Mouse (Mus musculus): ENCODE measurements around the gene Dnaic2. TPM values are rescaled to one million over a fixed set of nuclear protein-coding genes. Genes with fewer than 3 reads are reported as not detected.

The Dnaic2 gene
- polyA plus RNA-seq, 1 experiment, result not detected

GRCm38 (mm10) chr11:114791891-114792411, 64.7 kb downstream of the Dnaic2 start:
- Histone ChIP-seq H3K4me1 (ENCODE audit: control insufficient read depth, insufficient read depth, low read length) (no peaks in the 10 kb centered on the region; the same call in 1 of the 2 replicates), H3K27ac (ENCODE audit: control insufficient read depth, insufficient read depth, low read depth, low read length, poor library complexity) (no peak overlapping the region; the same call in 1 of the 2 replicates), H3K4me3 (replicated peaks; ENCODE audit: control insufficient read depth, low read depth, low read length) (no peak overlapping the region)
- 2% methylated on average over 59 of the region's 59 CpGs for WGBS
- TF ChIP-seq POLR2A (IDR thresholded peaks at IDR 0.05; ENCODE audit: borderline replicate concordance, control insufficient read depth, low read depth, low read length) (no peak), CTCF (IDR thresholded peaks at IDR 0.05; ENCODE audit: control insufficient read depth, insufficient read depth, low read length) (no peak)

GRCm38 (mm10) chr11:114792931-114793494, 65.8 kb downstream of the Dnaic2 start:
- Histone ChIP-seq H3K4me3 (replicated peaks; ENCODE audit: control insufficient read depth, low read depth, low read length) (no peak overlapping the region), H3K27ac (ENCODE audit: control insufficient read depth, insufficient read depth, low read depth, low read length, poor library complexity) (no peak overlapping the region), H3K4me1 (ENCODE audit: control insufficient read depth, insufficient read depth, low read length) (peaks cover 2% of the 10 kb centered on the region)
- TF ChIP-seq POLR2A (IDR thresholded peaks at IDR 0.05; ENCODE audit: borderline replicate concordance, control insufficient read depth, low read depth, low read length) (no peak), CTCF (IDR thresholded peaks at IDR 0.05; ENCODE audit: control insufficient read depth, insufficient read depth, low read length) (no peak)
- WGBS, result 25% methylated on average over 5 of the region's 5 CpGs

GRCm38 (mm10) chr11:114793868-114794545, 66.8 kb downstream of the Dnaic2 start:
- whole genome bisulfite sequencing, result 64% methylated on average over 19 of the region's 19 CpGs
- TF ChIP-seq POLR2A (IDR thresholded peaks at IDR 0.05; ENCODE audit: borderline replicate concordance, control insufficient read depth, low read depth, low read length) (no peak), CTCF (IDR thresholded peaks at IDR 0.05; ENCODE audit: control insufficient read depth, insufficient read depth, low read length) (no peak)
- H3K4me3 ChIP-seq (replicated peaks; ENCODE audit: control insufficient read depth, low read depth, low read length), result no peak overlapping the region
- H3K4me1 ChIP-seq (ENCODE audit: control insufficient read depth, insufficient read depth, low read length), result peaks cover 2% of the 10 kb centered on the region
- H3K27ac ChIP-seq (ENCODE audit: control insufficient read depth, insufficient read depth, low read depth, low read length, poor library complexity), result no peak overlapping the region

- TF ChIP-seq CTCF (IDR thresholded peaks at IDR 0.05; ENCODE audit: control insufficient read depth, insufficient read depth, low read length), result no peak
- no peak for TF ChIP-seq POLR2A (IDR thresholded peaks at IDR 0.05; ENCODE audit: borderline replicate concordance, control insufficient read depth, low read depth, low read length)
- WGBS, result 74% methylated on average over 4 of the region's 4 CpGs
- Histone ChIP-seq H3K27ac (ENCODE audit: control insufficient read depth, insufficient read depth, low read depth, low read length, poor library complexity) (no peak overlapping the region), H3K4me3 (replicated peaks; ENCODE audit: control insufficient read depth, low read depth, low read length) (no peak overlapping the region), H3K4me1 (ENCODE audit: control insufficient read depth, insufficient read depth, low read length) (peaks cover 2% of the 10 kb centered on the region)
Observed at GRCm38 (mm10) chr11:114794691-114795090, 67.5 kb downstream of the Dnaic2 start.

GRCm38 (mm10) chr11:114795231-114795746, 68.1 kb downstream of the Dnaic2 start:
- WGBS, result under 1% methylated on average over 7 of the region's 7 CpGs
- Histone ChIP-seq H3K27ac (ENCODE audit: control insufficient read depth, insufficient read depth, low read depth, low read length, poor library complexity) (no peak overlapping the region), H3K4me3 (replicated peaks; ENCODE audit: control insufficient read depth, low read depth, low read length) (peak overlapping the region; percentile 27), H3K4me1 (ENCODE audit: control insufficient read depth, insufficient read depth, low read length) (peaks cover 2% of the 10 kb centered on the region)
- TF ChIP-seq POLR2A (IDR thresholded peaks at IDR 0.05; ENCODE audit: borderline replicate concordance, control insufficient read depth, low read depth, low read length) (no peak), CTCF (IDR thresholded peaks at IDR 0.05; ENCODE audit: control insufficient read depth, insufficient read depth, low read length) (peak; percentile 26; the same call in 1 of the 2 replicates)

- TF ChIP-seq POLR2A (IDR thresholded peaks at IDR 0.05; ENCODE audit: borderline replicate concordance, control insufficient read depth, low read depth, low read length), result no peak
- no peak for TF ChIP-seq CTCF (IDR thresholded peaks at IDR 0.05; ENCODE audit: control insufficient read depth, insufficient read depth, low read length)
- WGBS, result 34% methylated on average over 4 of the region's 4 CpGs
- Histone ChIP-seq H3K4me1 (ENCODE audit: control insufficient read depth, insufficient read depth, low read length) (peaks cover 2% of the 10 kb centered on the region), H3K4me3 (replicated peaks; ENCODE audit: control insufficient read depth, low read depth, low read length) (peak within 1 kb of the TSS; percentile 27), H3K27ac (ENCODE audit: control insufficient read depth, insufficient read depth, low read depth, low read length, poor library complexity) (no peak within 1 kb of the TSS)
Observed at GRCm38 (mm10) chr11:114795848-114796322, 68.7 kb downstream of the Dnaic2 start, which contains the start of gene Btbd17. Btbd17 (minus strand) TSS chr11:114795945.

GRCm38 (mm10) chr11:114797176-114797575, 70.0 kb downstream of the Dnaic2 start:
- Histone ChIP-seq H3K27ac (ENCODE audit: control insufficient read depth, insufficient read depth, low read depth, low read length, poor library complexity) (no peak overlapping the region), H3K4me3 (replicated peaks; ENCODE audit: control insufficient read depth, low read depth, low read length) (no peak overlapping the region), H3K4me1 (ENCODE audit: control insufficient read depth, insufficient read depth, low read length) (peaks cover 2% of the 10 kb centered on the region)
- TF ChIP-seq CTCF (IDR thresholded peaks at IDR 0.05; ENCODE audit: control insufficient read depth, insufficient read depth, low read length), result no peak
- no peak for TF ChIP-seq POLR2A (IDR thresholded peaks at IDR 0.05; ENCODE audit: borderline replicate concordance, control insufficient read depth, low read depth, low read length)
- WGBS, result 88% methylated on average over 7 of the region's 7 CpGs

- Histone ChIP-seq H3K27ac (ENCODE audit: control insufficient read depth, insufficient read depth, low read depth, low read length, poor library complexity) (no peak overlapping the region), H3K4me3 (replicated peaks; ENCODE audit: control insufficient read depth, low read depth, low read length) (no peak overlapping the region), H3K4me1 (ENCODE audit: control insufficient read depth, insufficient read depth, low read length) (peaks cover 2% of the 10 kb centered on the region)
- 67% methylated on average over 3 of the region's 3 CpGs for WGBS
- TF ChIP-seq POLR2A (IDR thresholded peaks at IDR 0.05; ENCODE audit: borderline replicate concordance, control insufficient read depth, low read depth, low read length) (no peak), CTCF (IDR thresholded peaks at IDR 0.05; ENCODE audit: control insufficient read depth, insufficient read depth, low read length) (no peak)
Observed at GRCm38 (mm10) chr11:114797981-114798380, 70.8 kb downstream of the Dnaic2 start.

Data from bone marrow, adult 2 months (tissue).